Mouse (Mus musculus) liver, embryonic 14.5 days (tissue): ENCODE measurements at regions not wholly inside any gene's neighbourhood (a gene's known extent, or its start where the extent isn't known, plus 50 kb on each side); places are given as distances from the start of the nearest gene placed in this dataset.

ENCODE experiments used
- CTCF ChIP-seq: IDR thresholded peaks from 2 replicates; pipeline ENCODE4 v1.5.1; 2016; ENCODE audit warnings: antibody characterized with exemption, low read depth, control low read depth
- EP300 ChIP-seq: IDR thresholded peaks from 2 replicates; pipeline ENCODE4 v1.6.1; 2016; ENCODE audit warnings: antibody characterized with exemption, low read depth

- TF ChIP-seq CTCF: no peak
- no peak for TF ChIP-seq EP300
Observed at GRCm38 (mm10) chr3:128613657-128614056, 586.0 kb upstream of the Pitx2 start.
